Mouse (Mus musculus): ENCODE data around the gene Map6d1. TPM values are rescaled to one million over a fixed set of nuclear protein-coding genes. Genes with fewer than 3 reads are reported as not detected.

Map6d1 gene
- 5.1 and 5.6 TPM in 2 replicates for polyA plus RNA-seq (2014; fragmentation: Nextera tagmentation; extraction: Ambion mirVana)

GRCm38 (mm10) chr16:20240468-20241414 lies at the start of gene Map6d1:
Map6d1 (minus strand) TSS chr16:20241358.
- ATAC-seq (ENCODE audit: low FRiP score, low TSS enrichment) (peak; percentile 79), DNase-seq (peak; percentile 80)
- H3K36me3 ChIP-seq (ENCODE audit: control insufficient read depth, insufficient read depth, low read length), result no peaks in the 10 kb centered on the region
- peak within 1 kb of the TSS; percentile 71 for H3K4me3 ChIP-seq (replicated peaks; ENCODE audit: low read depth, low read length)
- no peaks in the 10 kb centered on the region; the same call in 1 of the 2 replicates for H3K27me3 ChIP-seq (ENCODE audit: control insufficient read depth, insufficient read depth, low read length)
- under 1% methylated on average over 90 of the region's 90 CpGs for WGBS
- H3K9ac ChIP-seq (replicated peaks; ENCODE audit: low read length), result peak within 1 kb of the TSS; percentile 77
- peak within 1 kb of the TSS; percentile 74 for H3K4me2 ChIP-seq (ENCODE audit: low read length)
- no peaks in the 10 kb centered on the region for H3K9me3 ChIP-seq (ENCODE audit: control insufficient read depth, low read length)
- H3K27ac ChIP-seq (replicated peaks; ENCODE audit: low read depth, low read length), result peak within 1 kb of the TSS; percentile 82
- H3K4me1 ChIP-seq (ENCODE audit: control insufficient read depth, insufficient read depth, low read length), result peaks cover 3% of the 10 kb centered on the region; the same call in 1 of the 2 replicates

DNA sequence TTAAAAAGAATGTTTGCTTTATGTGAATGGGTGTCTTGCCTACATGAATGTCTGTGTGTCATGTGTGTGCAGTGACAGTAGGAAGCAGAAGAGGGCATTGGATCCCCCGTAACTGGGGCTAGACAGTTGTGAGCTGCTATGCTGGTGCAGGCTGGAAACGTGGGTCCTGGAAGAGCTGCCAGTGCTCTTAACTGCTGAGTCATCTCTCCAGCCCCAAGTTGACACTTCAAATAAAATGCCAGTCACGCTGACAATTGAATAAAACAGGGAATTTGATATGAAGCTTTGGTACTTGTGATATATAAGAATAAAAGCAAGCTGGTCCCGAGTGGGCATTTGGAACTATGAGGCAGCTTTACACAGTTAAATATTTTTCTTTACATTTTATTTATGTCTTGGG lies 39.1 kb upstream of the Map6d1 start:
- Histone ChIP-seq H3K4me2 (ENCODE audit: low read length) (no peak overlapping the region), H3K4me3 (replicated peaks; ENCODE audit: low read depth, low read length) (no peak overlapping the region), H3K4me1 (ENCODE audit: control insufficient read depth, insufficient read depth, low read length) (no peaks in the 10 kb centered on the region), H3K36me3 (ENCODE audit: control insufficient read depth, insufficient read depth, low read length) (peaks cover 66% of the 10 kb centered on the region), H3K27ac (replicated peaks; ENCODE audit: low read depth, low read length) (no peak overlapping the region), H3K9me3 (ENCODE audit: control insufficient read depth, low read length) (no peaks in the 10 kb centered on the region), H3K9ac (replicated peaks; ENCODE audit: low read length) (no peak overlapping the region), H3K27me3 (ENCODE audit: control insufficient read depth, insufficient read depth, low read length) (no peaks in the 10 kb centered on the region)
- WGBS, result 88% methylated on average over 4 of the region's 4 CpGs
- ATAC-seq (ENCODE audit: low FRiP score, low TSS enrichment), result no peak
- no peak for DNase-seq

- H3K9me3 ChIP-seq (ENCODE audit: control insufficient read depth, low read length), result no peaks in the 10 kb centered on the region
- no peak overlapping the region for H3K9ac ChIP-seq (replicated peaks; ENCODE audit: low read length)
- H3K27me3 ChIP-seq (ENCODE audit: control insufficient read depth, insufficient read depth, low read length), result no peaks in the 10 kb centered on the region
- no peak for ATAC-seq (ENCODE audit: low FRiP score, low TSS enrichment)
- no peaks in the 10 kb centered on the region for H3K4me1 ChIP-seq (ENCODE audit: control insufficient read depth, insufficient read depth, low read length)
- H3K4me3 ChIP-seq (replicated peaks; ENCODE audit: low read depth, low read length), result no peak overlapping the region
- no peak overlapping the region for H3K4me2 ChIP-seq (ENCODE audit: low read length)
- WGBS, result 96% methylated on average over 5 of the region's 5 CpGs
- H3K27ac ChIP-seq (replicated peaks; ENCODE audit: low read depth, low read length), result no peak overlapping the region
- peaks cover 58% of the 10 kb centered on the region for H3K36me3 ChIP-seq (ENCODE audit: control insufficient read depth, insufficient read depth, low read length)
- DNase-seq, result no peak
These were observed 38.2 kb upstream of the Map6d1 start for GRCm38 (mm10) chr16:20279395-20279794.

GRCm38 (mm10) chr16:20272994-20273393 lies 31.8 kb upstream of the Map6d1 start:
- no peaks in the 10 kb centered on the region for H3K27me3 ChIP-seq (ENCODE audit: control insufficient read depth, insufficient read depth, low read length)
- peaks cover 3% of the 10 kb centered on the region for H3K36me3 ChIP-seq (ENCODE audit: control insufficient read depth, insufficient read depth, low read length)
- H3K4me2 ChIP-seq (ENCODE audit: low read length), result no peak overlapping the region
- H3K9me3 ChIP-seq (ENCODE audit: control insufficient read depth, low read length), result no peaks in the 10 kb centered on the region
- no peak overlapping the region for H3K27ac ChIP-seq (replicated peaks; ENCODE audit: low read depth, low read length)
- H3K9ac ChIP-seq (replicated peaks; ENCODE audit: low read length), result no peak overlapping the region
- H3K4me1 ChIP-seq (ENCODE audit: control insufficient read depth, insufficient read depth, low read length), result no peaks in the 10 kb centered on the region
- DNase-seq (no peak), ATAC-seq (ENCODE audit: low FRiP score, low TSS enrichment) (no peak)
- WGBS, result 24% methylated on average over 3 of the region's 3 CpGs
- no peak overlapping the region for H3K4me3 ChIP-seq (replicated peaks; ENCODE audit: low read depth, low read length)

DNA sequence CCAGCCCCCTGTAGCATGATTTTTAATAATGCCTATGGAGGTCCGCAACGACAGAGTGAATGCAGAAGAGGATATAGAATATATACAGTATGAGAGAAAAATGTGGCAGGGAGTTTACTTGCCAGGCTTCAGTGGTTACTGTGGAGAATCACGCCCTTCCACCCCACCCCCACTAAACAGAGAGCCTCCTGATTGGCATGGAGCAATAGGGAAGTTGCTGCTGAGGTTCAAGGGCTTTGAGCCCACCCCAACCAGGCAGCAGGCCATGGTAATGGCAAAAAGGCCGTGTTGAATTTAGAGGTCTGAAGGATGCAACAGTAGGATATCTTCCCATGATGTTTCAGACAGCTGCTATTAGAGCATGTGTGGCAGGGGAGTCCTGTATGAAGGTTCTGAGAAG lies 30.2 kb upstream of the Map6d1 start:
- no peak overlapping the region for H3K4me2 ChIP-seq (ENCODE audit: low read length)
- no peak overlapping the region for H3K27ac ChIP-seq (replicated peaks; ENCODE audit: low read depth, low read length)
- H3K4me3 ChIP-seq (replicated peaks; ENCODE audit: low read depth, low read length), result no peak overlapping the region
- WGBS, result 80% methylated on average over 4 of the region's 4 CpGs
- no peaks in the 10 kb centered on the region for H3K4me1 ChIP-seq (ENCODE audit: control insufficient read depth, insufficient read depth, low read length)
- DNase-seq (no peak), ATAC-seq (ENCODE audit: low FRiP score, low TSS enrichment) (no peak)
- H3K27me3 ChIP-seq (ENCODE audit: control insufficient read depth, insufficient read depth, low read length), result no peaks in the 10 kb centered on the region
- H3K9ac ChIP-seq (replicated peaks; ENCODE audit: low read length), result no peak overlapping the region
- H3K36me3 ChIP-seq (ENCODE audit: control insufficient read depth, insufficient read depth, low read length), result no peaks in the 10 kb centered on the region
- H3K9me3 ChIP-seq (ENCODE audit: control insufficient read depth, low read length), result no peaks in the 10 kb centered on the region

GRCm38 (mm10) chr16:20265089-20265488 lies 23.9 kb upstream of the Map6d1 start:
- no peak overlapping the region for H3K4me3 ChIP-seq (replicated peaks; ENCODE audit: low read depth, low read length)
- DNase-seq (no peak), ATAC-seq (ENCODE audit: low FRiP score, low TSS enrichment) (no peak)
- no peak overlapping the region for H3K27ac ChIP-seq (replicated peaks; ENCODE audit: low read depth, low read length)
- no peaks in the 10 kb centered on the region for H3K36me3 ChIP-seq (ENCODE audit: control insufficient read depth, insufficient read depth, low read length)
- whole genome bisulfite sequencing, result 83% methylated on average over 7 of the region's 7 CpGs
- H3K4me2 ChIP-seq (ENCODE audit: low read length), result no peak overlapping the region
- H3K27me3 ChIP-seq (ENCODE audit: control insufficient read depth, insufficient read depth, low read length), result no peaks in the 10 kb centered on the region
- no peaks in the 10 kb centered on the region for H3K4me1 ChIP-seq (ENCODE audit: control insufficient read depth, insufficient read depth, low read length)
- H3K9me3 ChIP-seq (ENCODE audit: control insufficient read depth, low read length), result no peaks in the 10 kb centered on the region
- H3K9ac ChIP-seq (replicated peaks; ENCODE audit: low read length), result no peak overlapping the region

- no peaks in the 10 kb centered on the region for H3K9me3 ChIP-seq (ENCODE audit: control insufficient read depth, low read length)
- ATAC-seq (ENCODE audit: low FRiP score, low TSS enrichment) (no peak), DNase-seq (no peak)
- H3K4me1 ChIP-seq (ENCODE audit: control insufficient read depth, insufficient read depth, low read length), result no peaks in the 10 kb centered on the region
- H3K4me2 ChIP-seq (ENCODE audit: low read length), result no peak overlapping the region
- no peak overlapping the region for H3K4me3 ChIP-seq (replicated peaks; ENCODE audit: low read depth, low read length)
- no peaks in the 10 kb centered on the region for H3K36me3 ChIP-seq (ENCODE audit: control insufficient read depth, insufficient read depth, low read length)
- no peak overlapping the region for H3K27ac ChIP-seq (replicated peaks; ENCODE audit: low read depth, low read length)
- 79% methylated on average over 5 of the region's 5 CpGs for WGBS
- H3K9ac ChIP-seq (replicated peaks; ENCODE audit: low read length), result no peak overlapping the region
- H3K27me3 ChIP-seq (ENCODE audit: control insufficient read depth, insufficient read depth, low read length), result no peaks in the 10 kb centered on the region
These were observed 16.8 kb upstream of the Map6d1 start for GRCm38 (mm10) chr16:20257926-20258325.

- H3K9ac ChIP-seq (replicated peaks; ENCODE audit: low read length), result no peak overlapping the region
- no peaks in the 10 kb centered on the region for H3K9me3 ChIP-seq (ENCODE audit: control insufficient read depth, low read length)
- H3K36me3 ChIP-seq (ENCODE audit: control insufficient read depth, insufficient read depth, low read length), result no peaks in the 10 kb centered on the region
- H3K27me3 ChIP-seq (ENCODE audit: control insufficient read depth, insufficient read depth, low read length), result no peaks in the 10 kb centered on the region
- no peak overlapping the region for H3K4me3 ChIP-seq (replicated peaks; ENCODE audit: low read depth, low read length)
- WGBS, result 86% methylated on average over 9 of the region's 9 CpGs
- no peaks in the 10 kb centered on the region for H3K4me1 ChIP-seq (ENCODE audit: control insufficient read depth, insufficient read depth, low read length)
- DNase-seq (no peak), ATAC-seq (ENCODE audit: low FRiP score, low TSS enrichment) (no peak)
- H3K27ac ChIP-seq (replicated peaks; ENCODE audit: low read depth, low read length), result no peak overlapping the region
- H3K4me2 ChIP-seq (ENCODE audit: low read length), result no peak overlapping the region
These were observed 7.5 kb upstream of the Map6d1 start for GRCm38 (mm10) chr16:20248442-20249174.
